Mouse (Mus musculus) embryonic facial prominence, embryonic 14.5 days (tissue): ENCODE data around the gene S100a14. TPM values are rescaled to one million over a fixed set of nuclear protein-coding genes. Genes with fewer than 3 reads are reported as not detected.

Source experiments
- ATAC-seq: fragments of 200-750 bp; cut with Nextera tagmentation; 2 replicates; pipeline ENCODE4 v1.8.0; 2017; ENCODE audit warnings: low read depth, moderate number of reproducible peaks, moderate TSS enrichment
- DNase-seq: peaks from one replicate; pipeline ENCODE4 v3.0.0-alpha.2; 2015; ENCODE audit warnings: low spot score
- H3K27ac ChIP-seq: fragments of 300-500 bp; sonication (generic); replicated peaks from 2 replicates; pipeline ENCODE4 v1.5.1; 2014; ENCODE audit warnings: low read depth, mild to moderate bottlenecking, low read length, moderate library complexity
- H3K27me3 ChIP-seq: fragments of 300-500 bp; sonication (generic); replicated peaks from 2 replicates; pipeline ENCODE4 v1.6.1; 2014; ENCODE audit warnings: low read length; ENCODE audit not compliant: control insufficient read depth, insufficient read depth
- H3K36me3 ChIP-seq: fragments of 300-500 bp; sonication (generic); 2 replicates; pipeline ENCODE4 v1.6.1; 2014; ENCODE audit warnings: low read length, mixed read lengths; ENCODE audit not compliant: control insufficient read depth, insufficient read depth
- H3K4me1 ChIP-seq: fragments of 300-500 bp; sonication (generic); 2 replicates; pipeline ENCODE4 v1.6.1; 2014; ENCODE audit warnings: antibody characterized with exemption, low read length; ENCODE audit not compliant: control insufficient read depth, insufficient read depth
- H3K4me2 ChIP-seq: fragments of 300-500 bp; sonication (generic); 2 replicates; pipeline ENCODE4 v1.6.1; 2014; ENCODE audit warnings: low read depth, mild to moderate bottlenecking, low read length, moderate library complexity, mixed read lengths
- H3K4me3 ChIP-seq: fragments of 300-500 bp; sonication (generic); 2 replicates; pipeline ENCODE4 v1.5.1; 2014; ENCODE audit warnings: low read depth, mild to moderate bottlenecking, low read length
- H3K9ac ChIP-seq: fragments of 300-500 bp; sonication (generic); 2 replicates; pipeline ENCODE4 v1.6.1; 2014; ENCODE audit warnings: low read depth, mild to moderate bottlenecking, low read length, moderate library complexity, mixed read lengths
- H3K9me3 ChIP-seq: fragments of 300-500 bp; sonication (generic); 2 replicates; pipeline ENCODE4 v1.6.1; 2016; ENCODE audit warnings: low read length; ENCODE audit not compliant: control insufficient read depth
- WGBS: fragments of 180-500 bp; shearing (Covaris S2); extraction: QIAGEN DNeasy Blood & Tissue Kit; methylation state at CpG from one replicate; pipeline ENCODE4 v1.1.7; 2014; 5-methylcytosine and 5-hydroxymethylcytosine counted together
- polyA plus RNA-seq: library from polyadenylated mRNA; unstranded; fragments of >200 nt; fragmentation: Nextera tagmentation; extraction: Ambion mirVana; gene quantifications from 2 replicates; pipeline ENCODE4 v1.2.1, GENCODE M21; 2014

The S100a14 gene
- 15.6 and 21.5 TPM in 2 replicates for polyA plus RNA-seq

GRCm38 (mm10) chr3:90526580-90526979, at the start of gene S100a14:
Gene S100a14 (plus strand): TSS chr3:90526856.
- Histone ChIP-seq H3K27ac (peak within 1 kb of the TSS; percentile 13), H3K36me3 (no peaks in the 10 kb centered on the region), H3K9ac (no peak within 1 kb of the TSS), H3K9me3 (no peaks in the 10 kb centered on the region), H3K4me3 (0 out of 2 replicates have a peak within 1 kb of the TSS, but pooled peaks have one; percentile 12), H3K4me2 (peak within 1 kb of the TSS; percentile 13; the same call in 1 of the 2 replicates), H3K4me1 (no peaks in the 10 kb centered on the region), H3K27me3 (no peaks in the 10 kb centered on the region)
- ATAC-seq = peak; percentile 92
- peak; percentile 83 for DNase-seq
- WGBS = 61% methylated on average over 5 of the region's 5 CpGs

DNA sequence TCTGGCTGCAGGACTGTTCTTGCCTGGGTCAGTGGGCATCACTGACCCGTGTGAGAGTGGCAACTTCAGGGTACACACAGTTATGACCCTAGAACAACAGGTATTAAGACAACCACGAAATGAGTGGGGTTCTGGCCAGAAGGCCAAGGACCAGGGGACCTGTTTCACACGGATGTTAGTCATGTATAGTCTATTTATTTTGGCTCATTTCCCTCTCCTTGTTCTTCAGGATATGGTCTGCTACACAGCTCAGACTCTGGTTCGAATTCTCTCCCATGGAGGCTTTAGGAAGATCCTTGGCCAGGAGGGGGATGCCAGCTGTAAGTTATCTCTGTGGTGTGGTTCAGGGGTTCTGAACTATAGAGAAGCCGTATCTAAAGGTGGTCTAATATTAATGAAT, 39.7 kb upstream of the S100a14 start:
- no peak overlapping the region for H3K27ac ChIP-seq
- no peaks in the 10 kb centered on the region for H3K9me3 ChIP-seq
- H3K4me3 ChIP-seq = no peak overlapping the region
- ATAC-seq (no peak), DNase-seq (no peak)
- H3K4me1 ChIP-seq = peaks cover 6% of the 10 kb centered on the region
- 79% methylated on average over 5 of the region's 5 CpGs for WGBS
- no peak overlapping the region for H3K9ac ChIP-seq
- H3K27me3 ChIP-seq = no peaks in the 10 kb centered on the region
- H3K36me3 ChIP-seq = peaks cover 74% of the 10 kb centered on the region
- no peak overlapping the region for H3K4me2 ChIP-seq

GRCm38 (mm10) chr3:90488576-90488975, 38.1 kb upstream of the S100a14 start:
- no peak overlapping the region for H3K9ac ChIP-seq
- H3K36me3 ChIP-seq = peaks cover 59% of the 10 kb centered on the region
- no peak overlapping the region for H3K27ac ChIP-seq
- DNase-seq (no peak), ATAC-seq (no peak)
- WGBS = 84% methylated on average over 6 of the region's 6 CpGs
- no peak overlapping the region for H3K4me3 ChIP-seq
- H3K27me3 ChIP-seq = no peaks in the 10 kb centered on the region
- no peak overlapping the region for H3K4me2 ChIP-seq
- no peaks in the 10 kb centered on the region for H3K9me3 ChIP-seq
- peaks cover 6% of the 10 kb centered on the region for H3K4me1 ChIP-seq

- Histone ChIP-seq H3K4me2 (peak within 1 kb of the TSS; percentile 83), H3K9ac (peak within 1 kb of the TSS; percentile 81), H3K9me3 (no peaks in the 10 kb centered on the region), H3K4me1 (peaks cover 6% of the 10 kb centered on the region), H3K27ac (peak within 1 kb of the TSS; percentile 65), H3K36me3 (peaks cover 40% of the 10 kb centered on the region), H3K4me3 (peak within 1 kb of the TSS; percentile 67), H3K27me3 (no peaks in the 10 kb centered on the region)
- DNase-seq = peak; percentile 98
- peak; percentile 99 for ATAC-seq
- WGBS = 0% methylated on average over 31 of the region's 37 CpGs
Observed at GRCm38 (mm10) chr3:90490696-90491256, 35.9 kb upstream of the S100a14 start, which contains the start of gene Snapin. Gene Snapin (minus strand): TSS chr3:90491033.

GRCm38 (mm10) chr3:90491350-90491749, 35.3 kb upstream of the S100a14 start:
- no peaks in the 10 kb centered on the region for H3K27me3 ChIP-seq
- no peak overlapping the region for H3K27ac ChIP-seq
- no peak for ATAC-seq
- H3K9me3 ChIP-seq = no peaks in the 10 kb centered on the region
- H3K4me2 ChIP-seq = no peak overlapping the region
- peaks cover 6% of the 10 kb centered on the region for H3K4me1 ChIP-seq
- WGBS = 44% methylated on average over 2 of the region's 2 CpGs
- H3K36me3 ChIP-seq = peaks cover 40% of the 10 kb centered on the region
- H3K9ac ChIP-seq = no peak overlapping the region
- H3K4me3 ChIP-seq = no peak overlapping the region
- no peak for DNase-seq

GRCm38 (mm10) chr3:90493831-90494540, 32.7 kb upstream of the S100a14 start:
- H3K27me3 ChIP-seq = no peaks in the 10 kb centered on the region
- H3K36me3 ChIP-seq = peaks cover 41% of the 10 kb centered on the region
- no peak overlapping the region for H3K4me3 ChIP-seq
- 66% methylated on average over 4 of the region's 4 CpGs for WGBS
- no peak overlapping the region for H3K27ac ChIP-seq
- ATAC-seq = no peak
- H3K4me1 ChIP-seq = peaks cover 6% of the 10 kb centered on the region
- H3K9me3 ChIP-seq = no peaks in the 10 kb centered on the region
- no peak overlapping the region for H3K9ac ChIP-seq
- no peak overlapping the region for H3K4me2 ChIP-seq
- DNase-seq = no peak

DNA sequence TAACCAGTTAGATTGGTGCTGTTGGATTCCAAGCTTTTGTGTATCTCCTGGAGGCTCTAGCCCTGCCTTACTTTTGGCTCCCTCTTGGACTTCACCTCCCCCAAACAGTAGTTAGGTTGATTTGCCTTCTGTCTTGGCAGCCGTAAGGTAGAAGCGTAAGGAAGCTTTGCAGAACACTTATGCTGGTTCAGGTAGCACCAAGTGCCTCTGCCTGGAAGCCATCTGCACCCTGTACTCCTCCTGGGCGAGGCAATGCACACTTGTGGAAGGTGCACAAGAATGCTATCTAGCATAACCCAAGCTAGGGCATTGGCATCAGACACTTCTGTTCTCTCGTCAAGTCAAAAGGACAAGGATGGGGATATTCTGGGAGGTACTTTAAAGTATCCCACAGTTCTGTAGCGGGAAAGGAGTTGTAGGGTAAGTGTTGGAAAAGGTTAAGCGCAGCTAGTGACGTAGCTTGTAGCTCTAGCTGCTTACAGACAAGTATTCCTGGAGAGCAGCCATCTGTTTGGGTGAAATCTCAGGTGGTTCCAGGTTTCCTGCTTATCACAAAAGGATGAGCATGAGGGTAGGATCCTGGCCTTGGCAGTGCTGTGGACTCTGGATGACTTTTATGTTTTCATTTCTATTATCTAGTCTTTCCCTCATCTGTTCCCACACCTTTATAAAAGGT, 30.7 kb upstream of the S100a14 start:
- no peak overlapping the region for H3K4me3 ChIP-seq
- H3K4me1 ChIP-seq = no peaks in the 10 kb centered on the region
- no peak overlapping the region for H3K27ac ChIP-seq
- no peak overlapping the region for H3K9ac ChIP-seq
- DNase-seq (no peak), ATAC-seq (no peak)
- no peak overlapping the region for H3K4me2 ChIP-seq
- no peaks in the 10 kb centered on the region for H3K27me3 ChIP-seq
- 92% methylated on average over 7 of the region's 7 CpGs for WGBS
- no peaks in the 10 kb centered on the region for H3K9me3 ChIP-seq
- H3K36me3 ChIP-seq = peaks cover 52% of the 10 kb centered on the region

- DNase-seq = no peak
- Histone ChIP-seq H3K4me3 (no peak overlapping the region), H3K4me1 (no peaks in the 10 kb centered on the region), H3K27ac (no peak overlapping the region), H3K4me2 (no peak overlapping the region), H3K36me3 (peaks cover 68% of the 10 kb centered on the region), H3K9me3 (no peaks in the 10 kb centered on the region), H3K27me3 (no peaks in the 10 kb centered on the region), H3K9ac (no peak overlapping the region)
- no peak for ATAC-seq
Observed at GRCm38 (mm10) chr3:90497597-90497996, 29.1 kb upstream of the S100a14 start.
